In genomic region chr13:48734985-48735384, GRCm38 (mm10) we compare ENCODE assay signal across 26 mouse cellular contexts.
DNase-seq lines count a peak whose midpoint lies in the region; ATAC-seq and TF ChIP-seq lines count a peak whose summit lies in the region.
"Had no signal": no experiment of that assay in that cellular context is flagged by ENCODE, and none has a peak within 500 bp of the region (broad histone marks: within the 10 kb centered on the region; RNA-seq: fewer than 3 reads in every experiment).

No protein-coding gene starts in this region.

- no peak overlapping the region for H3K27ac ChIP-seq in intestine, postnatal 0 days (ENCODE audit: low read depth, low read length)
- no peak overlapping the region for H3K27ac ChIP-seq in intestine, embryonic 15.5 days
- no peak overlapping the region for H3K27ac ChIP-seq in embryonic facial prominence, embryonic 10.5 days (replicated peaks)
- H3K27ac ChIP-seq: forebrain, embryonic 10.5 days; heart, embryonic 15.5 days; hindbrain, embryonic 10.5 days; hindbrain, embryonic 13.5 days had no signal

- 34% methylated on average over 9 of the region's 9 CpGs for WGBS in intestine, postnatal 0 days
- 48% methylated on average over 9 of the region's 9 CpGs for WGBS in intestine, embryonic 15.5 days
- WGBS in embryonic facial prominence, embryonic 10.5 days, result 58% methylated on average over 9 of the region's 9 CpGs

- 0 out of 2 replicates have a peak, but pooled peaks cover 6% of the 10 kb centered on the region for H3K4me1 ChIP-seq in intestine, postnatal 0 days (replicated peaks; ENCODE audit: control insufficient read depth, insufficient read depth, low read length)
- H3K4me1 ChIP-seq in intestine, embryonic 15.5 days (replicated peaks), result peaks cover 20% of the 10 kb centered on the region
- peaks cover 63% of the 10 kb centered on the region for H3K4me1 ChIP-seq in embryonic facial prominence, embryonic 10.5 days

- ATAC-seq in intestine, postnatal 0 days, result no peak
- ATAC-seq in intestine, embryonic 15.5 days, result no peak
- no peak for ATAC-seq in megakaryocyte progenitor cell, adult 5-6 weeks (replicated peaks; ENCODE audit: poor library complexity)
- ATAC-seq: activated CD4-positive, CD25-positive, alpha-beta regulatory T cell, adult 4 months; forebrain, embryonic 14.5 days; forebrain, postnatal 0 days; hindbrain, embryonic 16.5 days; inflammation-experienced regulatory T-cells, adult 6 months had no signal

- H3K27me3 ChIP-seq in intestine, postnatal 0 days (replicated peaks; ENCODE audit: control insufficient read depth, insufficient read depth, low read length), result peaks cover 17% of the 10 kb centered on the region
- H3K27me3 ChIP-seq in intestine, embryonic 15.5 days (replicated peaks), result peaks cover 57% of the 10 kb centered on the region
- H3K27me3 ChIP-seq in embryonic facial prominence, embryonic 10.5 days (replicated peaks; ENCODE audit: low read depth, poor library complexity, severe bottlenecking), result peaks cover 94% of the 10 kb centered on the region

- H3K4me3 ChIP-seq in intestine, postnatal 0 days (ENCODE audit: low read depth, low read length), result no peak overlapping the region
- H3K4me3 ChIP-seq in intestine, embryonic 15.5 days (replicated peaks), result no peak overlapping the region
- H3K4me3 ChIP-seq in embryonic facial prominence, embryonic 10.5 days, result no peak overlapping the region
- H3K4me3 ChIP-seq: forebrain, embryonic 10.5 days; heart, embryonic 12.5 days; heart, embryonic 15.5 days; hindbrain, embryonic 10.5 days; hindbrain, embryonic 13.5 days had no signal

- TF ChIP-seq CTCF in intestine, postnatal 0 days (IDR thresholded peaks at IDR 0.05; ENCODE audit: low read depth), result no peak

- H3K9ac ChIP-seq in intestine, postnatal 0 days (ENCODE audit: low read depth, low read length), result no peak overlapping the region
- H3K9ac ChIP-seq in intestine, embryonic 15.5 days, result no peak overlapping the region
- H3K9ac ChIP-seq: forebrain, postnatal 0 days; heart, embryonic 12.5 days; heart, embryonic 15.5 days; hindbrain, embryonic 13.5 days had no signal

- DNase-seq in embryonic facial prominence, embryonic 10.5 days (ENCODE audit: low spot score), result peak; percentile 55
- peak; percentile 5 for DNase-seq in induced T-regulatory cell, adult 2 months (ENCODE audit: low read depth)
- DNase-seq in frontal cortex, postnatal 14 days (ENCODE audit: low spot score in 2 of 2), result no peak
- DNase-seq: adrenal gland, postnatal 10 days; adrenal gland, postnatal 36 days; cerebellum, adult 18-20 months; cerebellum, adult 9-10 months; forebrain, postnatal 0 days; gastrocnemius, postnatal 25 days; heart, adult 18-20 months; heart, postnatal 10 days; heart, postnatal 36 days; kidney, adult 11 months had no signal

- no peaks in the 10 kb centered on the region for H3K9me3 ChIP-seq in intestine, postnatal 0 days (ENCODE audit: control insufficient read depth)
- no peaks in the 10 kb centered on the region for H3K9me3 ChIP-seq in intestine, embryonic 15.5 days
- no peaks in the 10 kb centered on the region for H3K9me3 ChIP-seq in embryonic facial prominence, embryonic 10.5 days
- H3K9me3 ChIP-seq: forebrain, embryonic 10.5 days; G1E; heart, embryonic 12.5 days; heart, embryonic 15.5 days; hindbrain, embryonic 10.5 days; hindbrain, embryonic 13.5 days had no signal

- H3K4me2 ChIP-seq in intestine, postnatal 0 days (replicated peaks; ENCODE audit: low read depth), result peak overlapping the region; percentile 9; the same call in 1 of the 2 replicates
- H3K4me2 ChIP-seq in intestine, embryonic 15.5 days (replicated peaks), result no peak overlapping the region
- H3K4me2 ChIP-seq: heart, embryonic 12.5 days; heart, embryonic 15.5 days; hindbrain, embryonic 13.5 days had no signal

- H3K36me3 ChIP-seq in intestine, postnatal 0 days (ENCODE audit: control insufficient read depth, insufficient read depth), result no peaks in the 10 kb centered on the region
- H3K36me3 ChIP-seq in intestine, embryonic 15.5 days, result no peaks in the 10 kb centered on the region
- H3K36me3 ChIP-seq in embryonic facial prominence, embryonic 10.5 days (replicated peaks), result no peaks in the 10 kb centered on the region
- H3K36me3 ChIP-seq: forebrain, embryonic 10.5 days; G1E; heart, embryonic 12.5 days; heart, embryonic 15.5 days; hindbrain, embryonic 10.5 days; hindbrain, embryonic 13.5 days had no signal

Comparison
In these comparisons a context has a peak if more than half of its experiments do, and no peak if none do; other contexts are left out.
1. DNase-seq: peak in embryonic facial prominence, embryonic 10.5 days (single experiment) and induced T-regulatory cell, adult 2 months (single experiment); none in frontal cortex, postnatal 14 days (0 of 2).